Mouse (Mus musculus): ENCODE results near the gene Tent4a.

The Tent4a gene

GRCm38 (mm10) chr13:69517445-69517844, 17.0 kb downstream of the Tent4a start:
- DNase-seq = peak; percentile 40

- no peak for DNase-seq
Observed at GRCm38 (mm10) chr13:69515091-69515490, 19.3 kb downstream of the Tent4a start.

- peak; percentile 55 for DNase-seq
Observed at GRCm38 (mm10) chr13:69509391-69510244, 24.8 kb downstream of the Tent4a start.

- DNase-seq = no peak
Observed at GRCm38 (mm10) chr13:69507666-69508065, 26.8 kb downstream of the Tent4a start.

GRCm38 (mm10) chr13:69506341-69507086, 27.9 kb downstream of the Tent4a start:
- no peak for DNase-seq

- no peak for DNase-seq
Observed at GRCm38 (mm10) chr13:69502863-69503262, 31.6 kb downstream of the Tent4a start.

GRCm38 (mm10) chr13:69502157-69502750, 32.2 kb downstream of the Tent4a start:
- DNase-seq = no peak

GRCm38 (mm10) chr13:69498276-69498675, 36.1 kb downstream of the Tent4a start:
- DNase-seq = no peak

GRCm38 (mm10) chr13:69492876-69493463, 41.4 kb downstream of the Tent4a start:
- peak; percentile 81 for DNase-seq

- peak; percentile 27 for DNase-seq
Observed at GRCm38 (mm10) chr13:69489777-69490176, 44.6 kb downstream of the Tent4a start.

GRCm38 (mm10) chr13:69488565-69489255, 45.7 kb downstream of the Tent4a start:
- DNase-seq = no peak

GRCm38 (mm10) chr13:69487611-69488275, 46.7 kb downstream of the Tent4a start:
- DNase-seq = no peak

GRCm38 (mm10) chr13:69487108-69487507, 47.3 kb downstream of the Tent4a start:
- DNase-seq = no peak

- DNase-seq = no peak
Observed at GRCm38 (mm10) chr13:69485833-69486232, 48.6 kb downstream of the Tent4a start.

GRCm38 (mm10) chr13:69485326-69485725, 49.1 kb downstream of the Tent4a start:
- DNase-seq = peak; percentile 39

- DNase-seq = peak; percentile 46
Observed at GRCm38 (mm10) chr13:69482751-69483150, 51.7 kb downstream of the Tent4a start.

- peak; percentile 65 for DNase-seq
Observed at GRCm38 (mm10) chr13:69481634-69482505, 52.5 kb downstream of the Tent4a start.

- peak; percentile 57 for DNase-seq
Observed at GRCm38 (mm10) chr13:69481026-69481425, 53.4 kb downstream of the Tent4a start.

GRCm38 (mm10) chr13:69479906-69480305, 54.5 kb downstream of the Tent4a start:
- DNase-seq = no peak

GRCm38 (mm10) chr13:69478703-69479102, 55.7 kb downstream of the Tent4a start:
- no peak for DNase-seq
